Mouse (Mus musculus) mammary gland, adult 2 months (tissue): Measurements from ENCODE around the gene Lrp6. TPM values are rescaled to one million over a fixed set of nuclear protein-coding genes. Genes with fewer than 3 reads are reported as not detected.

Experiments used
- polyA plus RNA-seq: library from polyadenylated mRNA; depleted of rRNA; stranded (reverse); fragments of >200 nt; gene quantifications from 2 replicates; pipeline ENCODE4 v1.2.3, GENCODE M21; 2012; ENCODE audit warnings: low replicate concordance; rRNA removed

Lrp6 gene
- 30.7 and 40.3 TPM in 2 replicates for polyA plus RNA-seq

DNA sequence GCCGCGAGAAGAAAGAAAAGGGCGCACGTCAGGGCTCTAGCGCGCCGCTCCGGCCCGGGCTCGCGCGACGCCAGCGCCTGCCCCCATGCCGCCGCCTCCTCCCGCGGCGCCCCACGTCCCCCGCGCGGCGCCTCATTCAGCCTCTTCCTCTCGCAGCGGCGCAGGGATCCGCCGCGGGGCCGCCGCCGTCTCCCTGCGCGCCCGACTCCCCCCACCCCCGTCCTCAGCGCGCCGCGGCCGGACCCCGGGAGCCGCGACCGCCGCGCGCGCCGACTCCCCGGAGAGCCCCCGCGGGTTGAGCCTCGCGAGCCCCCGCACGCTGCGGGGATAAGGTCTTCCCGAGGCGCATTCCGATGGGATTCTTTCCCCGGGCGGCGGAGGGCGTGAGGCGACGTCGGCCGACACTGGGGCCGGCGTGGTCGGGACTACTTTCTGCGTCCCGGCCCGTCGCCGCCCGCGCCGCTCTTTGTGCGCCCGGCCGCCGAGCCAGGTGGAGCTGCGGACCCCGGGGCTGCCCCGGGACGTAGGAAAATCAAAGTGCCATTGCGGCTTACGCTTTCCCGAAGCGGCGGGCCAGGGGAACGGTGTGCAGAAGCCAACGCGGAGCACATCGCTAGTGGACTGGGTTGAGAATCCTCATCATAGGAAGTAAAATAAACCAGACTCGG is at the start of gene Lrp6:
Lrp6 (minus strand) TSS at position 148 of the 668 bp plus-strand sequence.

Other genes starting within 250 kb of the Lrp6 start
- 1.3 and 1.6 TPM in 2 replicates for gene Bcl2l14, start 170.6 kb downstream of the Lrp6 start, polyA plus RNA-seq
- 7.9 and 13.5 TPM in 2 replicates for gene Mansc1, start 65.5 kb upstream of the Lrp6 start, polyA plus RNA-seq
- gene Borcs5, start 72.5 kb upstream of the Lrp6 start, polyA plus RNA-seq = 18.0 and 25.9 TPM in 2 replicates
- 22.5 and 36.7 TPM in 2 replicates for gene Dusp16, start 225.7 kb upstream of the Lrp6 start, polyA plus RNA-seq